Mouse (Mus musculus): Measurements from ENCODE around the gene Mdm4. TPM values are rescaled to one million over a fixed set of nuclear protein-coding genes. Genes with fewer than 3 reads are reported as not detected.
A peak's percentile ranks its signal among the peaks of the same experiment; 100 is the strongest.
"Not testable (repeated sequence)": the region's sequence is repeated elsewhere in the genome, so short reads cannot be mapped to it uniquely, and the experiment has no call there.

Gene Mdm4
- polyA plus RNA-seq, 1 experiment from 2014 or later, result 53.5 TPM

- H3K27me3 ChIP-seq (ENCODE audit: control insufficient read depth, insufficient read depth, low read length), result no peaks in the 10 kb centered on the region
Observed at GRCm38 (mm10) chr1:133045861-133046440, 15.6 kb upstream of the Mdm4 start.

DNA sequence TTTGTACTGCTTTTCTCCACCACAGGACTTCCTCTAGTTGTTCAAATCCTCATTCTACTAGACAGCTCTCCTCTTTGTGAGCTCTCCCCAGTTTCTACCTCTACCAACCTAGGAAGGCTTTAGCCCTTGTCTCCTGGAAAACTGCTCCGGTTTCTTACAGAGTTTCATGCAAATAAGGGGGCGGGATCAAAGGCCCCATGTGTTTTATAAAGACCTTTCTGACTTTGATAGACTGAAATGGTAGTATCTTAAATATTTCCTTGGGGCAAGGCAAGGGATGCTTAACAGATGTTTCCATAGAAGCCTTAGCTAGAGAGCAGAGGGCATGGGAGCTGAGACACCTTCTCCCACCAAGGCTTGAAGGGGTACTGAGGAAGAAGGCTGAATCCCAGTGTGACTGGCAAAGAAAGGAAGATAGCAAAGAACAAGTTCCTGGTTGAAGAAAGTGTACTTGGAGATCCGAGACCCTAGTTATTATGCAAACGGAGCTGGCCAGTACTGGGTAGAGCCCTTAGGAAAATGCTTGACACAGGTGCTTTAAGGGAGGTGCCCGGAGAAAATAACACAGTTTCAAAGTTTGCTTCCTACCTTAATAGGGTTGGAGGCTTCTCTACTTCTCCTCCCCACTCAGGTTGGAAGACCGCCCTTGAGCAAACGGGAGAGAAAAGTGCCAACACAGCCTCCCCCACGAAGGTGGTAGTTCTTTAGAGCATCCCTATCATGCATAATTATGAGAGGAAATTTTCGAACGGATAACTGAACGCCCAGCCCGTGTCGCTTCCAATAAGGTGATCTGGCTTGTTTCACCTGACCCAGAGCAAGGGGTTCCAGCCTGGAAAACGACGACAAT is 14.9 kb upstream of the Mdm4 start, which contains the start of gene Pik3c2b:
Pik3c2b (plus strand) TSS at position 657 of the 850 bp plus-strand sequence.
- H3K4me2 ChIP-seq (ENCODE audit: low read length), result peak within 1 kb of the TSS; percentile 88
- peak within 1 kb of the TSS; percentile 98 for H3K27ac ChIP-seq (replicated peaks; ENCODE audit: low read depth, low read length)
- H3K27me3 ChIP-seq (ENCODE audit: control insufficient read depth, insufficient read depth, low read length), result no peaks in the 10 kb centered on the region
- WGBS, result 2% methylated on average over 15 of the region's 15 CpGs
- ATAC-seq (ENCODE audit: low FRiP score, low TSS enrichment) (peak; percentile 0; the same call in 1 of the 2 replicates), DNase-seq (peak; percentile 37)
- peaks cover 40% of the 10 kb centered on the region for H3K4me1 ChIP-seq (ENCODE audit: control insufficient read depth, insufficient read depth, low read length)
- H3K9me3 ChIP-seq (ENCODE audit: control insufficient read depth, low read length), result no peaks in the 10 kb centered on the region
- H3K4me3 ChIP-seq (replicated peaks; ENCODE audit: low read depth, low read length), result peak within 1 kb of the TSS; percentile 94
- peak within 1 kb of the TSS; percentile 100 for H3K9ac ChIP-seq (replicated peaks; ENCODE audit: low read length)
- no peaks in the 10 kb centered on the region for H3K36me3 ChIP-seq (ENCODE audit: control insufficient read depth, insufficient read depth, low read length)

More at GRCm38 (mm10) chr1:133045861-133046440, 15.6 kb upstream of the Mdm4 start:
- H3K9me3 ChIP-seq (ENCODE audit: control insufficient read depth, low read length), result no peaks in the 10 kb centered on the region
- peak overlapping the region; percentile 88 for H3K4me2 ChIP-seq (ENCODE audit: low read length)
- DNase-seq (peak; percentile 90), ATAC-seq (ENCODE audit: low FRiP score, low TSS enrichment) (peak; percentile 92)
- peak overlapping the region; percentile 98 for H3K27ac ChIP-seq (replicated peaks; ENCODE audit: low read depth, low read length)
- H3K9ac ChIP-seq (replicated peaks; ENCODE audit: low read length), result peak overlapping the region; percentile 100
- H3K4me3 ChIP-seq (replicated peaks; ENCODE audit: low read depth, low read length), result peak overlapping the region; percentile 94
- WGBS, result under 1% methylated on average over 63 of the region's 71 CpGs
- no peaks in the 10 kb centered on the region for H3K36me3 ChIP-seq (ENCODE audit: control insufficient read depth, insufficient read depth, low read length)
- H3K4me1 ChIP-seq (ENCODE audit: control insufficient read depth, insufficient read depth, low read length), result peaks cover 40% of the 10 kb centered on the region

DNA sequence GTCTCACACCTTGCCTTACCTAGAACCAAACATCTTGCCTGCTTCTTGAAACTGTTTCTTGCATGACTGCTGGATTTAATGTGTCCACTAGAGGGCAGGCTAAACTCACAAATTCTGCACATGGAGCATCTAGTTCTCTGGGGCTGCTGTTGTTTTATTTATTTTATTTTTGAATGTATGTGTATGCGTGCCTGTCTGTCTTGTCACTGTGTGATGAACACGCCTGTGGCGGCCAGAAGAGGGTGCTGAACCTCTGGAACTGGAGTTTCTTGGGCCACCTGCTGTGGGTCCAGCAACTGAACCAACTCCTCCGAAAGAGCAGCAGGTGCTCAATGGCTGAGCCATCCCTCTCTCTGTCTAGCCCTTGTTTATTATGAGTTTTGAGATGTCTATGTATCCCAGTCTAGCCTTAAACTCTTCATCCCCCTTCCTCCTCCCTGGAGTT is 9.2 kb upstream of the Mdm4 start:
- WGBS, result 7% methylated on average over 4 of the region's 4 CpGs
- no peak overlapping the region for H3K27ac ChIP-seq (replicated peaks; ENCODE audit: low read depth, low read length)
- H3K4me2 ChIP-seq (ENCODE audit: low read length), result 0 out of 2 replicates have a peak overlapping the region, but pooled peaks have one; percentile 3

GRCm38 (mm10) chr1:133034682-133035081 is 4.3 kb upstream of the Mdm4 start:
- H3K27ac ChIP-seq (replicated peaks; ENCODE audit: low read depth, low read length); H3K4me2 ChIP-seq (ENCODE audit: low read length); H3K4me1 ChIP-seq (ENCODE audit: control insufficient read depth, insufficient read depth, low read length); H3K27me3 ChIP-seq (ENCODE audit: control insufficient read depth, insufficient read depth, low read length); DNase-seq; ATAC-seq (ENCODE audit: low FRiP score, low TSS enrichment); H3K9me3 ChIP-seq (ENCODE audit: control insufficient read depth, low read length); H3K9ac ChIP-seq (replicated peaks; ENCODE audit: low read length); H3K36me3 ChIP-seq (ENCODE audit: control insufficient read depth, insufficient read depth, low read length); H3K4me3 ChIP-seq (replicated peaks; ENCODE audit: low read depth, low read length): not testable (repeated sequence)
- WGBS, result 66% methylated on average over 7 of the region's 7 CpGs

More for the DNA sequence above, 9.2 kb upstream of the Mdm4 start:
- ATAC-seq (ENCODE audit: low FRiP score, low TSS enrichment) (peak; percentile 76; the same call in 1 of the 2 replicates), DNase-seq (peak; percentile 92)
- Histone ChIP-seq H3K4me3 (replicated peaks; ENCODE audit: low read depth, low read length) (no peak overlapping the region), H3K9me3 (ENCODE audit: control insufficient read depth, low read length) (no peaks in the 10 kb centered on the region), H3K4me1 (ENCODE audit: control insufficient read depth, insufficient read depth, low read length) (no peaks in the 10 kb centered on the region), H3K9ac (replicated peaks; ENCODE audit: low read length) (no peak overlapping the region), H3K27me3 (ENCODE audit: control insufficient read depth, insufficient read depth, low read length) (no peaks in the 10 kb centered on the region), H3K36me3 (ENCODE audit: control insufficient read depth, insufficient read depth, low read length) (no peaks in the 10 kb centered on the region)

- H3K27me3 ChIP-seq (ENCODE audit: control insufficient read depth, insufficient read depth, low read length), result no peaks in the 10 kb centered on the region
- WGBS, result 3% methylated on average over 11 of the region's 11 CpGs
- H3K9ac ChIP-seq (replicated peaks; ENCODE audit: low read length), result no peak overlapping the region
- no peaks in the 10 kb centered on the region for H3K36me3 ChIP-seq (ENCODE audit: control insufficient read depth, insufficient read depth, low read length)
- ATAC-seq (ENCODE audit: low FRiP score, low TSS enrichment) (peak; percentile 60; the same call in 1 of the 2 replicates), DNase-seq (peak; percentile 78)
- no peak overlapping the region for H3K27ac ChIP-seq (replicated peaks; ENCODE audit: low read depth, low read length)
- H3K4me2 ChIP-seq (ENCODE audit: low read length), result peak overlapping the region; percentile 61
- no peaks in the 10 kb centered on the region for H3K4me1 ChIP-seq (ENCODE audit: control insufficient read depth, insufficient read depth, low read length)
- peak overlapping the region; percentile 41 for H3K4me3 ChIP-seq (replicated peaks; ENCODE audit: low read depth, low read length)
- H3K9me3 ChIP-seq (ENCODE audit: control insufficient read depth, low read length), result no peaks in the 10 kb centered on the region
Observed at GRCm38 (mm10) chr1:133034091-133034460, 3.7 kb upstream of the Mdm4 start.

GRCm38 (mm10) chr1:133033316-133034090 is 3.1 kb upstream of the Mdm4 start:
- Histone ChIP-seq H3K36me3 (ENCODE audit: control insufficient read depth, insufficient read depth, low read length) (no peaks in the 10 kb centered on the region), H3K9me3 (ENCODE audit: control insufficient read depth, low read length) (no peaks in the 10 kb centered on the region), H3K4me1 (ENCODE audit: control insufficient read depth, insufficient read depth, low read length) (no peaks in the 10 kb centered on the region), H3K27ac (replicated peaks; ENCODE audit: low read depth, low read length) (peak overlapping the region; percentile 57), H3K27me3 (ENCODE audit: control insufficient read depth, insufficient read depth, low read length) (no peaks in the 10 kb centered on the region), H3K4me2 (ENCODE audit: low read length) (peak overlapping the region; percentile 61), H3K9ac (replicated peaks; ENCODE audit: low read length) (peak overlapping the region; percentile 39; the same call in 1 of the 2 replicates), H3K4me3 (replicated peaks; ENCODE audit: low read depth, low read length) (peak overlapping the region; percentile 41)
- peak; percentile 91 for DNase-seq
- peak; percentile 81 for ATAC-seq (ENCODE audit: low FRiP score, low TSS enrichment)
- under 1% methylated on average over 28 of the region's 28 CpGs for WGBS

- ATAC-seq (ENCODE audit: low FRiP score, low TSS enrichment), result peak; percentile 40; the same call in 1 of the 2 replicates
- no peaks in the 10 kb centered on the region for H3K4me1 ChIP-seq (ENCODE audit: control insufficient read depth, insufficient read depth, low read length)
- peak overlapping the region; percentile 41 for H3K4me3 ChIP-seq (replicated peaks; ENCODE audit: low read depth, low read length)
- H3K4me2 ChIP-seq (ENCODE audit: low read length), result peak overlapping the region; percentile 61
- 15% methylated on average over 5 of the region's 5 CpGs for WGBS
- DNase-seq, result no peak
- no peaks in the 10 kb centered on the region for H3K27me3 ChIP-seq (ENCODE audit: control insufficient read depth, insufficient read depth, low read length)
- H3K27ac ChIP-seq (replicated peaks; ENCODE audit: low read depth, low read length), result peak overlapping the region; percentile 57; the same call in 1 of the 2 replicates
- H3K9me3 ChIP-seq (ENCODE audit: control insufficient read depth, low read length), result no peaks in the 10 kb centered on the region
- H3K9ac ChIP-seq (replicated peaks; ENCODE audit: low read length), result peak overlapping the region; percentile 39; the same call in 1 of the 2 replicates
- H3K36me3 ChIP-seq (ENCODE audit: control insufficient read depth, insufficient read depth, low read length), result no peaks in the 10 kb centered on the region
Observed at GRCm38 (mm10) chr1:133032981-133033315, 2.6 kb upstream of the Mdm4 start.

DNA sequence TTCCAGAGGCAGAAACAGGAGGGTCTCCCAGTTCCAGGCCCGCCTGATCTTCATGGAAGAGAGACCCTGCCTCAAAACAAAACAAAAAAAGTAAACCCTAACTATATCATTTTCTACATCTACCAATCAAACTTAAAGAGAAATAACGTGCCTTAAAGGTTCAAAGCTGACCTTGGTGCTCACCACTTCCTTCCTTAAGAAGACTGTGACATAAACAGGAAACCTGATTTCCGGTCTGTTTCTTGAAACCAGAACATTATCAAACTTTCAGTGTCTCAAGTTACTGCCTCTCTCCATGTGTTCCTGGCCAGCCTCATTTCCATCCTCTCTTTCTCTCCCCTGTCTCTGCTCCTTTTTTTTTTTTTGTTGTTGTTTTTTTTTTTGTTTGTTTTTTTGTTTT is 617 bp downstream of the Mdm4 start:
- ATAC-seq (ENCODE audit: low FRiP score, low TSS enrichment), result no peak
- no peak for DNase-seq
- no peak overlapping the region for H3K4me2 ChIP-seq (ENCODE audit: low read length)
- H3K27me3 ChIP-seq (ENCODE audit: control insufficient read depth, insufficient read depth, low read length), result no peaks in the 10 kb centered on the region
- H3K4me3 ChIP-seq (replicated peaks; ENCODE audit: low read depth, low read length), result no peak overlapping the region
- no peak overlapping the region for H3K27ac ChIP-seq (replicated peaks; ENCODE audit: low read depth, low read length)
- H3K9ac ChIP-seq (replicated peaks; ENCODE audit: low read length), result no peak overlapping the region
- no peaks in the 10 kb centered on the region for H3K4me1 ChIP-seq (ENCODE audit: control insufficient read depth, insufficient read depth, low read length)
- H3K9me3 ChIP-seq (ENCODE audit: control insufficient read depth, low read length), result no peaks in the 10 kb centered on the region
- no peaks in the 10 kb centered on the region for H3K36me3 ChIP-seq (ENCODE audit: control insufficient read depth, insufficient read depth, low read length)
- 90% methylated on average over 3 of the region's 3 CpGs for WGBS
